10 mouse cellular contexts compared by ENCODE assay signal in genomic region chr11:44977921-44978397, GRCm38 (mm10).
A peak's percentile ranks its signal among the peaks of the same experiment; 100 is the strongest.
DNase-seq lines count a peak whose midpoint lies in the region; ATAC-seq lines count a peak whose summit lies in the region.
"Had no signal": no experiment of that assay in that cellular context is flagged by ENCODE, and none has a peak within 500 bp of the region (broad histone marks: within the 10 kb centered on the region; RNA-seq: fewer than 3 reads in every experiment).

No protein-coding gene starts in this region.

- H3K4me1 ChIP-seq in forebrain, embryonic 14.5 days (ENCODE audit: control insufficient read depth, insufficient read depth, low read length), result peaks cover 9% of the 10 kb centered on the region
- no peaks in the 10 kb centered on the region for H3K4me1 ChIP-seq in liver, embryonic 11.5 days (replicated peaks; ENCODE audit: control insufficient read depth, insufficient read depth, low read length)

- 54% methylated on average over 4 of the region's 4 CpGs for WGBS in forebrain, embryonic 14.5 days
- 82% methylated on average over 4 of the region's 4 CpGs for WGBS in liver, embryonic 11.5 days

- no peak overlapping the region for H3K9ac ChIP-seq in forebrain, embryonic 14.5 days (ENCODE audit: low read length)
- no peak overlapping the region for H3K9ac ChIP-seq in liver, embryonic 11.5 days (ENCODE audit: low read depth, low read length)
- H3K9ac ChIP-seq: limb, embryonic 15.5 days had no signal

- intact Hi-C loops in heart, postnatal 25 days (cut with DNase I), result loop anchor here (10.0 kb wide), 1 partner anchor 233 kb away; no protein-coding TSS in a partner anchor

- DNase-seq in frontal cortex, postnatal 25 days (ENCODE audit: low spot score in 2 of 2), result no peak
- peak; percentile 92 for DNase-seq in forebrain, embryonic 14.5 days (ENCODE audit: low spot score)
- peak; percentile 25 to 30 for DNase-seq in layer of hippocampus, postnatal 10 days (ENCODE audit: low spot score in 2 of 2)
- DNase-seq in retina, embryonic 14.5 days (ENCODE audit: low spot score), result peak; percentile 23
- no peak for DNase-seq in liver, embryonic 11.5 days (ENCODE audit: low spot score)
- DNase-seq in heart, postnatal 25 days (ENCODE audit: low spot score), result no peak
- DNase-seq in heart, adult 8-10 months (ENCODE audit: low spot score), result no peak

- no peak overlapping the region; the same call in 1 of the 2 replicates for H3K27ac ChIP-seq in forebrain, embryonic 14.5 days (ENCODE audit: low read depth, low read length)
- H3K27ac ChIP-seq in liver, embryonic 11.5 days (ENCODE audit: low read depth, low read length), result no peak overlapping the region
- H3K27ac ChIP-seq: limb, embryonic 15.5 days had no signal

- no peaks in the 10 kb centered on the region; the same call in 1 of the 2 replicates for H3K27me3 ChIP-seq in forebrain, embryonic 14.5 days (replicated peaks; ENCODE audit: control insufficient read depth, insufficient read depth, low read length)
- H3K27me3 ChIP-seq in liver, embryonic 11.5 days (replicated peaks; ENCODE audit: control insufficient read depth, insufficient read depth, low read length), result no peaks in the 10 kb centered on the region
- H3K27me3 ChIP-seq: limb, embryonic 15.5 days had no signal

- H3K36me3 ChIP-seq in forebrain, embryonic 14.5 days (ENCODE audit: control insufficient read depth, insufficient read depth, low read length), result no peaks in the 10 kb centered on the region
- H3K36me3 ChIP-seq in liver, embryonic 11.5 days (ENCODE audit: control insufficient read depth, insufficient read depth, low read length), result no peaks in the 10 kb centered on the region
- H3K36me3 ChIP-seq: limb, embryonic 15.5 days had no signal

- H3K4me2 ChIP-seq in forebrain, embryonic 14.5 days (ENCODE audit: low read length), result no peak overlapping the region
- no peak overlapping the region for H3K4me2 ChIP-seq in liver, embryonic 11.5 days
- H3K4me2 ChIP-seq: limb, embryonic 15.5 days had no signal

- no peaks in the 10 kb centered on the region for H3K9me3 ChIP-seq in forebrain, embryonic 14.5 days (replicated peaks; ENCODE audit: control insufficient read depth, low read length)
- no peaks in the 10 kb centered on the region for H3K9me3 ChIP-seq in liver, embryonic 11.5 days (ENCODE audit: control insufficient read depth, low read length)
- H3K9me3 ChIP-seq: limb, embryonic 15.5 days had no signal

- H3K4me3 ChIP-seq in forebrain, embryonic 14.5 days (ENCODE audit: low read depth, low read length), result no peak overlapping the region
- no peak overlapping the region for H3K4me3 ChIP-seq in liver, embryonic 11.5 days (ENCODE audit: low read depth, low read length)
- H3K4me3 ChIP-seq: limb, embryonic 15.5 days; myocyte had no signal

- peak; percentile 87 for ATAC-seq in frontal cortex, adult (ENCODE audit: low TSS enrichment)
- ATAC-seq in forebrain, embryonic 14.5 days, result peak; percentile 86
- no peak for ATAC-seq in liver, embryonic 11.5 days (replicated peaks; ENCODE audit: low FRiP score)

Comparison
In these comparisons a context has a peak if more than half of its experiments do, and no peak if none do; other contexts are left out.
1. DNase-seq: peak in forebrain, embryonic 14.5 days (single experiment), layer of hippocampus, postnatal 10 days (2 of 2) and retina, embryonic 14.5 days (single experiment); none in frontal cortex, postnatal 25 days (0 of 2), liver, embryonic 11.5 days (single experiment), heart, postnatal 25 days (single experiment) and heart, adult 8-10 months (single experiment).